In genomic region chr6:128300134-128301001, GRCm38 (mm10) we compare ENCODE assay signal across 8 mouse cellular contexts. TPM values are rescaled to one million over a fixed set of nuclear protein-coding genes. Genes with fewer than 3 reads are reported as not detected.
A peak's percentile ranks its signal among the peaks of the same experiment; 100 is the strongest.
DNase-seq lines count a peak whose midpoint lies in the region; ATAC-seq lines count a peak whose summit lies in the region.

Tead4 (minus strand) TSS chr6:128300823.

- H3K27ac ChIP-seq in hindbrain, embryonic 10.5 days = peak within 1 kb of the TSS; percentile 81
- 0 out of 2 replicates have a peak within 1 kb of the TSS, but pooled peaks have one; percentile 35 for H3K27ac ChIP-seq in limb, embryonic 12.5 days
- peak within 1 kb of the TSS; percentile 77 for H3K27ac ChIP-seq in midbrain, embryonic 10.5 days (replicated peaks)
- peak within 1 kb of the TSS; percentile 10; the same call in 1 of the 2 replicates for H3K27ac ChIP-seq in stomach, embryonic 14.5 days (ENCODE audit: low read length)

- no peaks in the 10 kb centered on the region for H3K36me3 ChIP-seq in hindbrain, embryonic 10.5 days
- no peaks in the 10 kb centered on the region for H3K36me3 ChIP-seq in limb, embryonic 12.5 days
- no peaks in the 10 kb centered on the region for H3K36me3 ChIP-seq in midbrain, embryonic 10.5 days
- H3K36me3 ChIP-seq in stomach, embryonic 14.5 days (ENCODE audit: control insufficient read depth, insufficient read depth, low read length) = no peaks in the 10 kb centered on the region

- WGBS in hindbrain, embryonic 10.5 days = under 1% methylated on average over 81 of the region's 81 CpGs
- WGBS in limb, embryonic 12.5 days = under 1% methylated on average over 79 of the region's 81 CpGs
- under 1% methylated on average over 80 of the region's 81 CpGs for WGBS in midbrain, embryonic 10.5 days
- WGBS in stomach, embryonic 14.5 days = under 1% methylated on average over 79 of the region's 81 CpGs

- DNase-seq in adrenal gland, adult 18-20 months (ENCODE audit: low spot score in 2 of 2) = peak; percentile 73 to 77
- peak; percentile 73 for DNase-seq in cerebellum, adult 8-10 months
- peak; percentile 21 to 28 for DNase-seq in frontal cortex, postnatal 36 days (ENCODE audit: low spot score in 2 of 2)
- peak; percentile 65 for DNase-seq in hindbrain, embryonic 10.5 days (ENCODE audit: low spot score)
- DNase-seq in midbrain, embryonic 10.5 days (ENCODE audit: low spot score) = peak; percentile 66
- no peak for DNase-seq in layer of hippocampus, adult 9-10 months (ENCODE audit: low spot score)

- H3K9ac ChIP-seq in limb, embryonic 12.5 days (replicated peaks) = peak within 1 kb of the TSS; percentile 63
- peak within 1 kb of the TSS; percentile 42 for H3K9ac ChIP-seq in stomach, embryonic 14.5 days (replicated peaks; ENCODE audit: low read depth, low read length)

- H3K4me3 ChIP-seq in hindbrain, embryonic 10.5 days = peak within 1 kb of the TSS; percentile 83
- H3K4me3 ChIP-seq in limb, embryonic 12.5 days (replicated peaks) = peak within 1 kb of the TSS; percentile 62
- H3K4me3 ChIP-seq in midbrain, embryonic 10.5 days = peak within 1 kb of the TSS; percentile 77
- H3K4me3 ChIP-seq in stomach, embryonic 14.5 days (ENCODE audit: low read depth, low read length) = peak within 1 kb of the TSS; percentile 63

- peak within 1 kb of the TSS; percentile 94 for H3K4me2 ChIP-seq in limb, embryonic 12.5 days
- peak within 1 kb of the TSS; percentile 100 for H3K4me2 ChIP-seq in stomach, embryonic 14.5 days (replicated peaks; ENCODE audit: low read depth, low read length)

- peaks cover 7% of the 10 kb centered on the region for H3K9me3 ChIP-seq in hindbrain, embryonic 10.5 days
- H3K9me3 ChIP-seq in limb, embryonic 12.5 days = peaks cover 8% of the 10 kb centered on the region
- peaks cover 5% of the 10 kb centered on the region; the same call in 1 of the 2 replicates for H3K9me3 ChIP-seq in midbrain, embryonic 10.5 days (replicated peaks)
- H3K9me3 ChIP-seq in stomach, embryonic 14.5 days (ENCODE audit: control insufficient read depth, low read depth, low read length) = no peaks in the 10 kb centered on the region

- peak; percentile 75 for ATAC-seq in limb, embryonic 12.5 days (ENCODE audit: insufficient number of reproducible peaks, insufficient read depth, low FRiP score, low TSS enrichment, low read depth)
- peak; percentile 86 for ATAC-seq in stomach, embryonic 14.5 days (ENCODE audit: insufficient number of reproducible peaks, insufficient read depth, low FRiP score, low read depth)

- peaks cover 68% of the 10 kb centered on the region for H3K27me3 ChIP-seq in hindbrain, embryonic 10.5 days (ENCODE audit: insufficient read depth, poor library complexity, severe bottlenecking)
- H3K27me3 ChIP-seq in limb, embryonic 12.5 days = peaks cover 49% of the 10 kb centered on the region
- peaks cover 73% of the 10 kb centered on the region for H3K27me3 ChIP-seq in midbrain, embryonic 10.5 days (ENCODE audit: low read depth, poor library complexity, severe bottlenecking)
- H3K27me3 ChIP-seq in stomach, embryonic 14.5 days (ENCODE audit: control insufficient read depth, insufficient read depth, low read length) = no peaks in the 10 kb centered on the region

- H3K4me1 ChIP-seq in hindbrain, embryonic 10.5 days (replicated peaks) = peaks cover 38% of the 10 kb centered on the region
- peaks cover 33% of the 10 kb centered on the region for H3K4me1 ChIP-seq in limb, embryonic 12.5 days (replicated peaks)
- peaks cover 33% of the 10 kb centered on the region for H3K4me1 ChIP-seq in midbrain, embryonic 10.5 days
- H3K4me1 ChIP-seq in stomach, embryonic 14.5 days (ENCODE audit: control insufficient read depth, insufficient read depth, low read length) = peaks cover 12% of the 10 kb centered on the region; the same call in 1 of the 2 replicates

RNA-seq across cellular contexts. Expression of gene Tead4, which starts in this region (rescaled TPM):
- total RNA-seq in adrenal gland, adult 18-20 months (2021) = 1 to 10 TPM; 2.6 to 3.8 TPM
- polyA plus RNA-seq in hindbrain, embryonic 10.5 days (2016; fragmentation: Nextera tagmentation; extraction: Ambion mirVana) = 2.5 and 2.9 TPM in 2 replicates
- 3.5 TPM in 2 replicates for polyA plus RNA-seq in limb, embryonic 12.5 days (2016; fragmentation: Nextera tagmentation; extraction: Ambion mirVana)
- 1.7 TPM in 2 replicates for polyA plus RNA-seq in midbrain, embryonic 10.5 days (2016; fragmentation: Nextera tagmentation; extraction: Ambion mirVana)
- polyA plus RNA-seq in stomach, embryonic 14.5 days (2014; fragmentation: Nextera tagmentation; extraction: Ambion mirVana) = 1.4 TPM in 2 replicates

Comparison
In these comparisons a context has a peak if more than half of its experiments do, and no peak if none do; other contexts are left out.
1. H3K27ac ChIP-seq: peak in every context shown above with its lines; median percentile 81 in hindbrain, embryonic 10.5 days; 77 in midbrain, embryonic 10.5 days; 35 in limb, embryonic 12.5 days; 10 in stomach, embryonic 14.5 days.